Mouse (Mus musculus) ZHBTc4 (cell line): Measurements from ENCODE around the gene Sptlc3.
A peak's percentile ranks its signal among the peaks of the same experiment; 100 is the strongest.

Experiments
- DNase-seq: peaks from one replicate; pipeline ENCODE4 v3.0.0-alpha.2; 2011; ENCODE audit warnings: low read depth, low spot score

The Sptlc3 gene

DNA sequence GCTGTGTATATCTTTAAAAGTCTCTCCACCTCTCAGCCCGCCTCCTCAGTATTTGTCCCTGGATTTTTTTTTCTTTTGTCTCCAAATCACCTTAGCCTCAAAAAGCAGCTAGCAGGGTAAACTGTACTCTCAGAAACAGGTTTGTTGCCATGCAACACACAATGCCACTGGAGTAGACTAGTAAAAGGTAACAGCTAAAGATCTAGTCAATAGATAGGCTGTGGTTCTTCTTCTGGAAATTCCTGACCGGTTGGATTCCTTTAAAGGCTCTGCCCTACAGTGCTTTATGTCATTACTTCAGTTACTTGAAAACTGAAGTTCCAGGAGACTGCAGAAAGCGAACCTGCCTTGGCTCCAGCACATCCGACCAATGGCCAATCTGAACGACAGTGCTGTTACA is at the start of gene Sptlc3:
Gene Sptlc3 (plus strand): TSS at position 78 of the 400 bp plus-strand sequence.
- DNase-seq: no peak

DNA sequence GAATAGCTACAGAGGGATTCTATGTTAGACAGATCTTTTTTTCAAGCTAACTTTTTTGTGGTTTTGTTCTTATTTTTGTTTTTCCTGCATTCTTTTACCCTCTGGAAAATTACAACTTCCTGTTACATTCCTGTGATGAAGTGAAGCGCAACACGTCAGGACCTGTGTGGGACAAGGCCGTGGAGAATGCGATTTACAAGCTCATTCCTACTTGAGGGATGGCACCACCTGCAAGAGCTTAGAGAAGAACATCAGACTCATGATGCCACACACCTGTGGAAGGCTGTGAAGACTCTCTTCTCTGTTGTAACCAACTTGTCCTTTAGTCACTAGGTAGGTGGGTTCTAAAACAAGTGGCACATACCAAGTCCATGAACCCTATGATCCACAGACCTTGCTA is 26.0 kb upstream of the Sptlc3 start:
- no peak for DNase-seq

DNA sequence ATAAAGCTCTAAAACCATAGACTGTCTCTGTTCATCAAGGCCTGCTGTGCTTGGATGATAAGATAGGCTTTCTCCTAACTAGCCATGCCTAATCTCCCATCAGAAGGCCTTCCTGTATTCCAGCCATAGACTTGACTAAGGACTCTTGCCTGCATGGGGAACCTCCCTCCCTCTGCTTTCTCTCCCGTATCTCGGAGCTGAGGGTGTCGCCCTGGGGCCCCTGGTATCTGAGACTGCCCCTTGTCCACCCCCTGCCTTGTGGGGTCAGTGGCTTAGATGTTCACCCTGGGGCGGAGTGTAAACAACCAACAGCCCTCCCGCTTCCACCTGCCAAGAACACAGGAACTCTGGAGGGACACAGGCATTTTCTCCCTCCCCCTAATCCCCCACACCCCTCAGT is 5.0 kb upstream of the Sptlc3 start:
- DNase-seq: no peak

DNA sequence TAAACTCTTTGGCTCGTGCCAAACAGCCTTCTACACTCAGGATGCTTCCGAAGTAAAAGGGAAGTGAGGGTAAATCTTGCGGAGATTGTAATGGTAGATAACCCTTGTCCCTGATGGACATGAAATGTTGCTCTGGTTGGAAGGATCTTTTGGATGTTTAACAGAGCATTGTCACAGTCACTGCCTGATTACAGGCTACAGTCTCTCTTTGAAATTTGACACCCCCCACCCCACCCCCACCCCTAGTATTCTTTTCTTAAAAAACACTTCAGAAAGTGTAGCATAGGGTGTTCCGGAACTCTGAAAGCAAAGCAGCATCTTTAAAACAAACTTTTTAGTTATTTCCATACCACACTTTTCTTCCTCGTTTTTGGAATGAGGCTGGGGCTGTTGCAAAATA is 916 bp downstream of the Sptlc3 start:
- DNase-seq: peak; percentile 5

DNA sequence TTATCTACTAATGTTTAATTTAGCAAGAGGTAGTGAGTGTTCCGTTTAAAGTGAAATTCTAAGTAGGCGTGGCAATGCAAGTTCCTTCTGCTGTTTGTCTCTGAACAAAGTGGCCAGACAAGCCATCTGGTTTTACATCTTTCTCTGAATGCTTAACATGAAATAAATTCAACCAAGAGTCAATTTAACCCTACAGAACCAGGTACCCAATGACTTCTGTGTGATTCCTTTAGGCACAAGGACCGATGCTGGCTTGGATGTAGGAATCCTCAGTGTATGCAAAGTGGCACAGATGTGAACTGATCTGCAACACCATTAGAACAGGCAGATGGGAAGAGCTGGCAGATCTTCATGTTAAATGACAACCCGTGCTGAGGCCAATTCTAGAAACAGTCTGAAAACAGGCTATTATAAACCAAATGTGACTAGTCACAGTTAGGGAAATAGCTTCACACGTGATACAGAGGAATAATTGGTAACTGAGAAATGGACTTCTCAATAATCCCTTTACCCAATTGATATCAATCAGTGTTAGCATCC is 68.3 kb downstream of the Sptlc3 start:
- no peak for DNase-seq

DNA sequence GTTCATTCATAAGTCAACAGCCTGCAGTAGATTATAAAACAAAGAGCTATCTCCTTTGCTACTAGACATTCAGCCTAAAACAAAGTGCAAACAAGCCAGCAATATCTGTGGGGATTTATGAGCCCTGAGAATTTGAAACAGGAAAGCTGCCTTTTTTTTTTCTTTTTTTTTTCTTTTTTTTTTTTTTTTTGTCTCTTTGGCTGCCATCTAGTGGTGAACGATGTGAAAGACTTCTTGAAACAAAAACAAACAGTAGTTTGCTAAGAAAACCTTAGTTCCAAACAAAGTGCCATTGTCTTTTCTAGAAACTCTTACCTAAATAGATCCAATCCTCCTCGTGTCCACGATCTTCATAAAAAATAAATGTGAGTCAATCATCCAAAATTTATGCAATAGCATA is 85.6 kb downstream of the Sptlc3 start:
- no peak for DNase-seq

DNA sequence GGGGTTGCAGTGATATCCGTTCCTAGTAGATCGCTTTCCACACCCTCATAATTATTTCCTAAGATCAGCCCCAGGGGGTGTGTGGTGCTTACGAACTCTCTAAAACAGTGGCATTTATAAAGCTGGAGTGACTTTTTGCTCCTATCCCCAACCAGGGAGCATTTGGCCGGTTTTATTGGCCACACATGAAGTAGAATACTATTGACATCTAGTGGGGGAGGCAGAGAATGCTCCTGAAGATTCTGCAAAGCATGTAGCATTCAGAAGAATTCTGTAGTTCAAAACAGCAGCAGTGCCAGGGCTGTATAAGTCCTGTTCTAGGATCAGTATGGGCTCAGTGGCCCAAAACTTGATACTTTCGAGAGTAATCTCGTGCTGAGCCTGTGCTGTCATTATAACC is 89.1 kb downstream of the Sptlc3 start:
- DNase-seq: no peak

DNA sequence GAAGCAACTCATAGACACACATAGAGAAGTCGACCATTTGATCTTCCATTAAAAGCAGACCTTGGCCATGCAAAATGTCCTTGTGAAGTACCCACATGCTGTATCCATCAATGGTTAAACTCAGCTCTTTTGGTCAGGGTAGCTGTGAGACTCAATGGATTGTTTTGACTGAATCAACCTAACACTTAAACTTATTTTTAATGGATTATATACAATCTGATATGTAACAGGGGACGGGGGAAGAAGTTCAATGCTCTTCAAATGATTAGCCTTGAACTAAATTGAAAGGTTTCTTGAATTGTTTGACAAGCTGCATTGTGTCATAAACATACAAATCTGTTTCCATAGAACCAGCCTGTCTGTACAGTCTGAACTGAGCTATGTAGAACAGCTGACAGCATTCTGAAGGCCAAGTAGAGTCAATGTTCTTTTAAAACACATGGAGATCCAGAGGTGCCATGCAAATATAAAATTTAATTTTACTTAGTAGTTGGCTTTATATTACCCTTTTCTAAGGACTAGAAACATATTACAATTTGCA is 94.0 kb downstream of the Sptlc3 start:
- no peak for DNase-seq

DNA sequence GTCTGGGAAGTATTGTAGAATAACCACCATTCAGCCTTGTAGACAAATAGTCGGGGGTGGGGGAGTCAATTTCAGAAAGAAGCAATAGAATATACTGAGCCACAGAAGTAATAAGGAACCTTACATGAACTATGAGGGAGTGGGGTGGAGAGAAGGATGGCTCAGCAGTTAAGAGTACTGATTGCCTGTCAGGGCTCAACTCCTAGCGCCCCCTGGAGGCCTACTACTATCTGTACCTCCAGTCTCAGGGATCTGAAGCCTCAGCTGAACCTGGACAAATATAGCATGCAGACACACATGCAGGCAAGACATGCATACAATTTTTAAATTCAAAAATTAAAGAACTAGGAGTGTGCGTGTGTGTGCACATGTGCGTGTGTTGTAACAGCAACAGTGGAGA is 96.2 kb downstream of the Sptlc3 start:
- DNase-seq: peak; percentile 72

DNA sequence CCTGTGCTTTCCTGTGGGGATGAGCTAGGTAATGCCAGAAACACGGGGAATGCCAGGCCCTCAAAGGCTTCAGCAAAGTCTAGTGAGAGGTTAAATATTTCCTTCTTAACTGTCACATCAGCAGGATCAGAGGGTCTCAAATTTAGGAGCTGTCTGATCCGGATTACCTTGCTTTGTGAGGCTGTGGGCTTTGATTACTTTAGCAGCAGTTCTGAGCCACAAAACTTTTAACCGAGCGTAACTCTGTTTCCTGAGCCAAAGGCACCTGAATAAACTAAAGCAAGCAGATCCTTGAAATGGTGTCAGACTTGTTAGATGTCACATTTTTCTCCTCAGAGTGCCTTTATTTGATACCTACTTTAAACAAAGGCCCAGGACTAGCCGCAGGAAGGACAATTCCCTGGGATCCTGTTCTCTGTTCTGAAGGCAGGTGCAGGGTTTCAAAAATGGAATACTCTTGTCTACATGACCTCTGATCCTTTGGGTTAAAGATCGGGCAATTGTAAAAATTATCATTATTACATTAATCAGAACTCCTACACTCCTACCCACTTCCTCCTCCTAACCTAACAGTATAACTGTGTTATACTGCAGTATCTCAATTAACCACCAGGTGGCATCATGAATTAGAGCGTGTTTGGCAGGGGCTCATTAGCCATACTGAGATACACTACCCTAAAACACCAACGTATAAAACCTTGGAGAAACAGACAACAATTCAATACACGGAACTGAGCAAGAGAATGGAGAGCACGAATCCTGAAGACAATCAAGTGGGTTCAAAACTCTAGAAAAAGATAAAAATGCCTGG is 97.4 kb downstream of the Sptlc3 start:
- peak; percentile 69 for DNase-seq

DNA sequence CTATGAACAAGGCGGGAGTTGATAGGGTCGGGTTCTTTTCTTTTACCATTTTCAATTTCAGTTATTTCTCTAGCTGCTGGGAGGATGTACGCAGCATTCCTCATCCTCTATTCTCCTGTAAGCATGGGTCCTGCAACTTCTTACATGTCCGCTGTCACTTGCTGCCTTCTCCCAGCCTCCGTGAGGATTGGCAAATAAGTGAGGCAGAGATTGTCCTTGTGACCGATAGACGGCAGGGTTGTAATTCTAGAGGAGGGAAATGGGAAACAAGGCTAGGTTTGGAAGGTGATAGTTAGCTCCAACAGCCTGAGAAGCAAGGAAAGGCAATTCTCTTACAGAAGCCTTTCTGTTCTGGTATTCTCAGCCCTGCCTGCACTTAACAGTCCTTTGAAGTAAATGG is 98.4 kb downstream of the Sptlc3 start:
- DNase-seq: no peak

DNA sequence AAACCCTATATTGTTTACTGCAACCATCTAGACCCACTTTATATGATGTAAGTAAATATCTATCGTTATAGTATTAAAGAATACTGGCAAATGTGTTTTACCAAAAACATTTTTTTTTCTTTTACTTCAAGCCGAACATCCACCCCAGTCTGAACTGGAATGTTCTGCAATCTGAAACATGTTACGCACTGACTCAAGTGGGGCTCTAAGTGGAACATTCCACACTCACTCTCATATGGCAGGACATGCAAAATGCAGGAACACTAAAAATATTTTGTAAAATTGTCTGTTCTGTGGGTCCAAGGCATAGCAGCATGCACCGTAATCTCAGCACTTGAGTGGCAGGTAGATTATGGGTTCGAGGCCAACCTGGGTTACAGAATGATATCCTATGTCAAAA is 103.5 kb downstream of the Sptlc3 start:
- DNase-seq: no peak

DNA sequence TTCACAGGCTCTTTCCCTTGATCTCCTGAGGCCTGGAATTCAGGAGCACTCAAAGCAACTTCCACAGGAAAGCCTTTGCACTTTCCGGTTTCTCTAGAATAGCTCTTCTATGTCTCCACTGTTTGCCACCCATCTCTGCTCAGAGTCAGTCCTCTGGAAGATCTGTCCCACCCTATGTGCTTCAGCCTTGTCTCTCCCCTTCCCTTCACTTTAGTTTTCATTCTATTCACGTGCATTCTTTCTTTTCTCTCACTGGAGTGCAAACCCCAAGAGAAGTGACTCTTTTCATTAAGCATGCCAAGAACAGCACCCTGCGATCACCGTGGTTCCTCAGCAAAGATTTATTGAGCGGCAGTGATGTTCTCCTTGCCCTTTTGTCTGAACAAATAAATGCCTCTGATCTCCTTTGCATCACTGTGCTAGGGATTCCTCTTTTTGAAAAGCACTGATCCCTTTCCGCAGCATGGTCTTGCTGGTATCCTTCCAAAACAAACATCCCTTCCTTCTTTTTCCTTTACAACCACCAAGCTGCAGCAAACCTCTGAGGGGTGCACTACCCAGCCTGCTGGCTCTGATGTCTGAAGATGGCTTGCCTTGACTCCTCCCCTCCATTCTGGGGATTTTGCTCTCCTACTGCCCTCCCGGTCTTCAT is 108.0 kb downstream of the Sptlc3 start:
- DNase-seq: no peak

DNA sequence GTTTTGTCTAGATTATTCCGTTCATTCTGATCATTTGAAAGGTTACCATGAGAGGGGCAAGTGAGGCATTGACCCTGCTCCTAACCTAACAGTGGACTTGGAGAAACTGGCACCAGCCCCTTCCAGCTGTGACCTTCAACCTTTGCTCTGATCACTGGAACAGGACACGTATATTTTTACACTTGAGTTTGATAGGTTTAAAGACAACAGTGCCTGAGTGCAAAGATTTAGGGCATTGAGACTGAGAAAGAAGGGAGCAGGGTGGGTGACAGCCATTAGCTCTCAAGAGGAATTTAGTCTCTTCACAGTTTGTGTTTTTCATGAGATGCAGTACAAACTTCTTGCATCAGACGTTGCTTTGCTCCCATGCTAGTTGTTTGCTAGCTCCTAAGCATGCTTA is 114.5 kb downstream of the Sptlc3 start:
- no peak for DNase-seq

DNA sequence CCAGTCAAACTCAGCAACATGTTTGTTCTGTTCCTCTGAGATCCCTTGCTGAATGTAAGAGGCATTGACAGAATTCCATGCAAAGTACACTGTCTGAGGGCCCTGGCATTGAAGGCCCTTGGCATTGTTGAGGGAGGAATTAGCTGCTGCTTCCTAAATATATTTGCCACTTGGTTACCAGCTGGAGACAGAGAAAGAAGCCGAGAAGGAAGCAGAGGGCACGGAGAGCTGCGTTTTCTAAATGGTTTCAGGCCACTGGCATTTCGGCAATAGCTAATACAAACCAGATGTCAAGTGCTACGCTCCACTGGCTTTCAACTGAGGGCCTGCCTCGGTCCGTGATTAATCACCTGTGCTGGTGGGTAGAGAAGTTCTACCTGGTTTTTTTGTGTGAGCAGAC is 115.1 kb downstream of the Sptlc3 start:
- DNase-seq: no peak

DNA sequence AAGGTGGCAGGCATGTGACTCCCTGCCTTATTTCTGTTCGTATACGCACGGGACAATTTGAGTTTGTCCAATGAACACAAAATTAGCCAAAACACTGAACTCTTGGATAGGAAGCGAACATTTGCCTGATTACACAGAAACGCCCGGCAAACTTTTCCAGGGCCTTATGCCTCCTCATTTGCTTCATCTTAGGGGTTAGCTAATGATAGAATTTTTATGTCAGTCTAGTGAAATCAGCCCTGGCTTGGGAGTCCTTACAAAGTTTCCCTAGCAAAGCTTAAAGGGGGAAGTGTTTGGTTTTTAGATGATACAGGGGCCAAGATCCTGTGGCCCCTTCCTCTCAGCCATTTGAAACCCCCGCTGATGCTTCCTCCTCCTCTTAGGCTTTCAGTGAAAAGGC is 115.5 kb downstream of the Sptlc3 start:
- DNase-seq: no peak

DNA sequence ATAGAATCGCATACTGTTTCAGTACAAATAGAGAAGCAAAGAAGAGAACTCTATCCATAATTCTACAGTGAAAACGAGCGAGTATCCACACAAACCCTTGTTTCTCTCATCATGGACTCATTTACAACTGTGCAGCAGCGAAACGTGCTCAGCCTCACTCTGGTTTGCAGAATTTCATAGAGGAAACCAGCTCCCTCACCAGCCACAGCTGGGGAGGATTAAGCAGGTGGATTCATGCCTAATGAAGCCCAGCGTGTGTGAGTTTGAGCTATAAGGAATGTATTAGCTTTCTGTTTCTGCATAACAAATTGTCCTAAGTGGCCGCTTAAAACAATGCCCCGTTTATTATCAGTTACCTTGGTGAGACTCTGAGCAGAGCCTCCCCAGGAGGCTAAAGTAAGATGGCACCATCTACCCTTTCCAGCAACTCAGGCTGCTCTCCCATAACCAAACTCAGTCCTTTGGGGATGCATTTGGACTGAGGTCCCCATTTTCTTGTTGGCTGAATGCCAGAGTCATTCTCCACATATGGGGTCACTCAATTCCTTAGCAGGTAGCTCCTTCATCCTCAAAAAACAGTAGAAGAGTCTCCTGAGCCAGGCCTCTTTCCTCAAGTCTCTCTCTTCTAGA is 116.1 kb downstream of the Sptlc3 start:
- DNase-seq: no peak

DNA sequence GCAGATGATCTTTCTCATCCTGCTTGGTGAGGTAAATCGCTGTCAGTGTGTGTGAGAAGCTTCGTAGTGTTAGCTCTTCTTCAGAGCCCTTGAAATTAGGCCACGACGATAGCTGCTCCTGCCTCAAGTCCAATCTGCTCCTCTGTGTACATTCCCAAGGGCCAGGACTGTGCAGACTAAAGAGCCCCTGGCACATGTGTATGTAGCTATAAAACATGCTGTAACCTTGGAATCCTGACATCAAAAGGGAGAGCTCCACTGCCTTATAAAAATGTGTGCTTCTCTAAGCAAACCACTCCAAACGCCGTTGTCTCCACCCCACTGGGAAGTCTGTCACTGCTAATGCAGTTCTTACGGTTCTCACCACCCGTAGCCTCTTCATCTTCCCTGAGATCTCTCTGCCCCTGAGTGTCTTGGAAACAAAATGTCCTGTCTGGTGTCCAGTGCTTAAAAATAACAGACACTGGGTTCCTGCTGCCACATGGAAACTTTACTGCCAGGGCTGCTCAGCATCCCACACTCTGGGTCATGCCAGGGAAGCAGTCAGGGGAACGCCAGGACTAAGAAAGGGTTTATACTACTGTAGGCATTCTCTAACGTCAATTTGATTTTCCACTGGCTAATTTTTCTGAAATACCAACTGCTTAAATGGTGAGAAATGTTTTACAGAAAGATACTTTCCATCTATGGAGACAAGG is 118.8 kb downstream of the Sptlc3 start:
- no peak for DNase-seq

DNA sequence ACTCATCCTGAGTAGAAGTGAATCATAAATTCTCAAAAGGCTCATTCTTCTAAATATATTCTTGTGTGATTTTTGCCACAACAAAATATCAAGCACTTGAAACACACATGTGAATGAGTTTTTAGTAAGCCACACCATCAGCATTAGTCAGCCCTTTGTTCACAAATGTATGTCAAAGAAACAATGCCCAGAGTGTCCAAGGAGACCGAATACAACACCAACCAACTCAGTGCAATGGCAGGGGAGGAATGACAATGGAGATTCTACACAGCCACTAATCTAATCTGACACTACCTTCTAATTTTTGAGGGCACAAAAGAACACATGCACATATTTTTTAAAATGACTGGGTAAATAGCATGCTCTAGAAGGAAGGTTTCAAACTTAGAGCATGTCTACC is 132.8 kb downstream of the Sptlc3 start:
- no peak for DNase-seq

DNA sequence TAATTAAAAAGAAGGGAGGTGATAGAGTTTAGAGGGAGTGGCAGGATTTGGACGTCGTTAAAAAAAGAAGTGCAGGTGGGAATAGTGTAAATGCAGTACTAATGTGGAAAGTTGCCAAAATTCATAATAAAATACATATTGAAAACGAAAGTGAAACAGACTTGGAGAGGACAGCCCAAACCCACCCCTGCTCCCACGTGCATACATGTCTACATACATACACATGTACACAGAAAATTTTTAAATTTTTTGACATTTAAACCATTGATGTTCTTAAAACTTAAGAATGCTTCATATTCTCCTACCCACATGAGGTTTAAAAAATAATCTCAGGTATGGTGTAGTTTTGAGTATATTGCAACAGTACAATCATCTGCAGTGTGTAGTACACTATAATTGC is 135.0 kb downstream of the Sptlc3 start:
- no peak for DNase-seq

DNA sequence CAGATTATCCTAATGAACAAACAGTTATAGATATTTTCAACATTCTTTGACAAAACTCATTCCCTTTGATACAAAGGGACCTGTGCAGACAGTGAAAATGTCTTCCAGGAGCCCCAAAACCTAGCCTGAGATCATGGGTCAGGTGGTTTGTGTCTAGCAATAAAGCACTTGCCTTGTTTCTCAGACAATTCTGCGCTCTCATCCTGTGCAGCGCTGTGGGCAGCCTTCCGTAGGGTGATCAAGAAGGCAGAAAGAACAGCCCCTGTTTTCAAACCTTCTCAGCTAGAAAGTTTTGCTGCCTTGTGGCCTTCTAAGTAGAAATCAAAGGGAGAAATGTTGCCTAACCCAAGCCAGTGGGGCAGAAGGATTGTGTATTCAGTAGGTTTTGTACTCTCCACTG is 135.9 kb downstream of the Sptlc3 start:
- DNase-seq: no peak

DNA sequence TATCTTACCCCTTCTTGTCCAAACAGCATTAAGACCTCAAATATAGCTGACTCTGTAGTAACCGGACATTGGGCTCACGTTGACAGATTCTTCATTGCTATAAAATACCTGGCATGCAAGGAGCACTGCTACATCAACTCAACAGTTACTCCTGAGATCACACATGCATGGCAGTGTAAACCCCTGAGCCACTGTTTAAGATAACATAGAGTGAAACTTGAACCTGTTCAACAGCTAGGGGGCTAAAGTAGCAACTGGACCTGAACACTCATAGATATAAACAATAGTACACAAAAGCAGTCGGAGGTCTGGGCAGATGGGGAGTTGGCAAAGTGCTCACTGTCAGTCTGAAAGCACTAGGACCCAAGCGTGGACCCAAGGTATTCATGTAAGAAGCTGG is 140.8 kb downstream of the Sptlc3 start:
- no peak for DNase-seq
